Mouse (Mus musculus) brain, embryonic 14.5 days (tissue): ENCODE data around the gene Crmp1. TPM values are rescaled to one million over a fixed set of nuclear protein-coding genes. Genes with fewer than 3 reads are reported as not detected.
A peak's percentile ranks its signal among the peaks of the same experiment; 100 is the strongest.

ENCODE experiments used
- DNase-seq: peaks from one replicate; pipeline ENCODE4 v3.0.0-alpha.2; 2011; ENCODE audit warnings: low read depth
- CTCF ChIP-seq: fragments of 200-500 bp; IDR thresholded peaks from 2 replicates; pipeline ENCODE4 v1.5.1; 2012; ENCODE audit warnings: inconsistent platforms, mild to moderate bottlenecking, moderate library complexity, borderline replicate concordance; ENCODE audit not compliant: insufficient read depth, insufficient read length; ENCODE audit errors: extremely low read depth
- POLR2A ChIP-seq: fragments of 200-500 bp; IDR thresholded peaks from 2 replicates; pipeline ENCODE4 v1.6.1; 2012; ENCODE audit warnings: mild to moderate bottlenecking, inconsistent platforms, borderline replicate concordance; ENCODE audit not compliant: poor library complexity, insufficient read depth, insufficient read length, severe bottlenecking; ENCODE audit errors: extremely low read depth
- polyA plus RNA-seq: library from polyadenylated mRNA; depleted of rRNA; stranded (reverse); fragments of >200 nt; gene quantifications from 2 replicates; pipeline ENCODE4 v1.2.3, GENCODE M21; 2012

Crmp1 gene
- polyA plus RNA-seq, 1 experiment = 1,134 TPM

DNA sequence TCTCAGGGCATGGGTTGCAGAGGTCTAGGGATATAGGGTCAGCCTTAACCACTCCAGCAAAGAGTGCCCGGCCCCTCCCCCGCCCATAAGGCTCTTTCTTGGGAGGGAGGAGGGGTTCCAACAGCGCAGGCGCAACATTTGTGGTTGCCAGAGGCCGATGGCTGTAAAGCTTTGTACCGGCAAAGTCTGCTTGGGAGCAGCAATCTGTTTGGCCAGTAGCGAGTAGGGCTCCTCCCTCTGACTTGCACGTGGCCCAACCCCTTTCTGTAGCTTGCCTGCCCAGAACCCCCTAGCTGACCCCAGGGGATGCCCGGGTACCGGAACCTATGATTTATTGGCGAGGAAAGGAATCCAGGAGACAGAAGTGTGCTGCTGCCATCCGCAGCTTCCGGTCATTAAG lies 2.4 kb downstream of the Crmp1 start:
- peak; percentile 95 for DNase-seq
- TF ChIP-seq POLR2A (no peak), CTCF (no peak)

DNA sequence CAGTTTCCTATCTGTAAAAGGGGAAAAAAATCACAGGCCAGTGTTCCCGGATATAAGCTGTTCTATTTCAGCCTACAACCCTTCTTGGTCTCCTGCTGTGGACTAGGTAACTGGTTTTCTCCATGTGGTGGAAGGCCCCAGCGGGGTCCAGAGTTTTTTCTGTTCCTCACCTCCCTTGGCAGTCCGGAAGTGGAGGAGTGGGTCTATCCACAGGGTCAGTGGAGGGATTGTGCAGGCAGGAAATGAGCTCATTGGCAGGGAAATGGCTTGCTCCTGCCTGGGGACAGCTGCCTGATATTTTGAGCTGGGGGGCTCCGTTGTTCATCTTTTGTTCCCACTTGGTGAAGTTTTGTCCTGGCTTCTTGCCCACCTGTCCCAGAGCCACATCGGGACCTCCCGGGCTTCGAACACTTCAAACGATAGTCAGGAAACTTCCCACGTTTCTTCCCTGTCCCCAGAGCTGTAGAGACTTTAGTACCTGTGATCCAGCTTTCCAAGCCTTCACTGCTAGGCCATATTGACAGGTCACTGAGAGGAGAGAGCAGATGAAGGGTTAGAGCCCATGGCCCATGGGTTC lies 3.0 kb downstream of the Crmp1 start:
- DNase-seq = no peak
- TF ChIP-seq CTCF (no peak), POLR2A (no peak)

DNA sequence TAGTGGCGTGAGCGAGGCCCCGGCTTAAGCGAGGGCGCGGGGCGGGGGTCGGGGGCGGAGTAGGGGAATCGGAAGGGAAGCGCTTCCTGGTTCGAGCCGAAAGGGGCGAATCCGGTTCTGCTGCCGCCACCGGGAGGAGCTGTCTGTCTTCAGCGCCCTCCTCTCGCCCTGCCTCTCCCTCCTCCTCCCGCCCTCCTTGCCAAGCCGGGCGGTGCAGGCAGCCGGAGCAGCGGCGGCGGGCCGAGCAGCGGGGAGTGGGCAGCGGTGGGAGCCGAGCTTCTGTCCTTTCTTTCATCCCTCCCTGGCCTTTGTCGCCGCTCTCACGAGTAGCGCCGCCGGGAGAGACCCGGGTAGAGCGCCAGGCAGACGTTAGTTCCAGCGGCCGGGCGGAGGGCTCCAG lies 3.9 kb downstream of the Crmp1 start:
- peak; percentile 96 for TF ChIP-seq POLR2A
- TF ChIP-seq CTCF = peak; percentile 42; the same call in 1 of the 2 replicates
- DNase-seq = peak; percentile 96

DNA sequence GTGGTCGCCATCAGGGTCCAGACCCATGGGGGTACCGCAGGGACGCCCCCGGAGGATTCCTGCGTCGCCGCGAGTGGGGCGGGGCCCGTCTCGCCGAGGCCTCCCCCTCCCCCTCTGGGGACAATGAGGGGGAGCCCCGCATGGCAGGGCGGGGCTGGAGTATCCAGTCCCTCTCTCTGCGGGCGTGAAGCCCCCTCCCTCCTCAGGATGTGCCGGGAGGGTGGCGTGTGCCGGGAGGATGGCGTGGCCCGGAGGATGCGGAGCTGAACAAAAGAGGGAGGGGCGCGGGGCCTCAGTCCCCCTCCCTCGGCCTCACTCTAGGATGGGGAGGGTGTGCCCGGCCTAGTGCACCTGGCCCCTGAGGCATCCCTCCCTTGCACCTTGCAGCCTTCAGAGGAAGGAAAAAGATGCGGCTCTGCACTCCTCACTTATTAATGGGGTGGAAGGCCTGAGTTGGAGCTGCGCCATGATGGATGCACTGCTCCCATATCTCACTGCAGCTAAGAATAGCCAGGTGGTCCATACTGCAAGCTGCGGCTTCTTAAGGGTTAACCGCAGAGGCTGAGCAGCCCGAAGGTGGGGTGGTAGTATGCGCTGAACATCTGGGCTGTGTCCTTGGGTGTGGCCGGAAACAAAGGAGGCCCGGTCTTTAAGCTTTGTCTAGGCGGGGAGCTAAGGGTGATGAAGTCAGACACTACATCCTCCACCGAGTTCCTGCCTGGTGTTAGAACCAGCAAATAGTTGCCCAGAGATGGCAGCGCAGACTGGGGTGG lies 4.6 kb downstream of the Crmp1 start:
- TF ChIP-seq CTCF (no peak), POLR2A (0 out of 2 replicates have a peak, but pooled peaks have one; percentile 5)
- DNase-seq = peak; percentile 88

DNA sequence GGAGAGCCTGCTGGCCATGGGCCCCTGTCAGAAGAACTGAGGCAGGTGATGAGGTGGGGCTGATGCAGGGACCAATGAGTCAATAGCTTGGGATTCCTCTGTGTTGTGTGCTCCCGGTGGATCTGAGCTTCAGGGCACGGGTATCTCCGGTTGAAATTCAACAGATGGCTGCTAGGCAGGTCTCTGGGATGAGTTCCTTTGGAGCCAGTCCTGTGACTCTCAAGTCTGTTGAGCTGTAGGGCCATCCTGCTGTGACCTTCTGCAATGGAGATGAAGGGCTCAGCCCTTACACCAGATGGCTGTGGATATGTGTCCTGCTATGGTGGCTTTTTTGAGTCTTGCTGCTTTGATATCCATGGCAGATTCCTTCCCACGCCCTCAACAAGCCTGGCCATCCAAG lies 5.7 kb downstream of the Crmp1 start:
- DNase-seq = no peak
- TF ChIP-seq CTCF (no peak), POLR2A (no peak)

DNA sequence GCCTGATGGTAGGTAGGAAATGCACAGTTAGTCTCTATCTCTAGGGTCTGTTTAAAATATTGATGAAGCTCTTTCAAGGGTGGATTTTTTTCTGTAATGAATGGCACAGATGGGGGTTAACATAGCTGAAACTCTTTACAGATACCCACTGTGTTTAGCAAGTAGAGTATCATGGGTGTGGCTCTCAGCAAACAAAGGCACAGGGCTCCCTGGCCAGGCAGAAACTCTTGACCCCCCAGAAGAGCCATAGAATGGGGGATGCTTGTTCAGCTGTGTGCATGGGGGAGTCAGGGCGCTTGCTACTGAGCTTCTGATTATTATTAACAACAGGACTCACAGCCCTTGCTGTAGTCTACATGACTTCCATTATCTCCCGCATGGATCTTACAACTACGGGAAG lies 7.1 kb downstream of the Crmp1 start:
- DNase-seq = no peak
- TF ChIP-seq POLR2A (no peak), CTCF (no peak)

DNA sequence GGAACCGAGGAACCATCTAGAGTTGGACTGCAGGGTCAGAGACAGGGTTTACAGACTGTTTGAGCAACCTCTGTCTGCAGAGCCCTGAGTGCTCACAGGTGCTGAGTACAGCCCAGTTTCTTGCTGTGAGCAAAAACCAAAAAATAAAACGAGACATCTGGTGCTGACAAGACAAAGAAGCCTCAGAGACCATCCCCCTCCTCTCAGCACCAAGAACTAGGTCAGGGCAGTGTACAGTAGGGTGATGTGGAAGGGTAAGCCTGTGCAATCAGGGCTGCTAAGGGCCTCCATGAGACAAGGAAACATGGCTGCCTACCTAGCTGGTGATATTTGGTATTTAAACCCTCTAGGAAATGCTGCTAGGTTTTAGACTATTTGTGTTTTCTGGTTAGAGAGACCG lies 9.9 kb downstream of the Crmp1 start:
- TF ChIP-seq CTCF (no peak), POLR2A (no peak)

DNA sequence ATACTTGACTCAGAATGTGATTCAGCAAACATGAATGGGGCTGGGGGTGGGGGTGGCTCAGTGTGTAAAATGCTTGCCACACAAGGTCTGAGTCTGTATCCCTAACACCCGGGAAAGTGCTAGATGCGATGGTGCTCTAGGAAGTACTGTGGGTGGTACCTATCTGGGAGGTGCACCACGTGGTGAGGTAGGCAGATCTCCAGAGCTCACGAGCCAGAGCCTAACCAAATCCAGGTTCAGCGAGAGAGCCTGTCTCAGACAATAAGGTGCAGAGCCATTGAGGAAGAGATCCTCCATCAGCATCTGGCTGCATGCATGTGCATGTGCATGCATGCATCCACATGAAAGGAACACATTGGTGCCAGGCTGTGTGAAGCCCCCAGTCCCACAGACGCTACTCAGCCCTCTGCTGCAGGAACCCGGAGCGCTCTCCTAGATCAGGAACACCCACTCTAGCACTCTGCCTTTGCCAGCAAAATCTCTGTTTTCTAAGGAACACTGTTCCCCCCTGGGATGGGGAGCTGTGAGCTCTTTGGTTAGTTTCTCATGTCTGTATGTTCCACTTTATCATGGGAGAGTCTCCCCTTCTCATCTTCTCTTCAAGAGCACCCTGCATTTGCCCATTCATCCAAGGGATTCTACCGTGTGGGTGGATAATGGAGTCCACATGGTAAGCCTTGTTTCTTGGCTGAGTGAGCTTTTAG lies 10.5 kb downstream of the Crmp1 start:
- no peak for DNase-seq
- no peak for TF ChIP-seq POLR2A

More for the DNA sequence above, 9.9 kb downstream of the Crmp1 start:
- no peak for DNase-seq

DNA sequence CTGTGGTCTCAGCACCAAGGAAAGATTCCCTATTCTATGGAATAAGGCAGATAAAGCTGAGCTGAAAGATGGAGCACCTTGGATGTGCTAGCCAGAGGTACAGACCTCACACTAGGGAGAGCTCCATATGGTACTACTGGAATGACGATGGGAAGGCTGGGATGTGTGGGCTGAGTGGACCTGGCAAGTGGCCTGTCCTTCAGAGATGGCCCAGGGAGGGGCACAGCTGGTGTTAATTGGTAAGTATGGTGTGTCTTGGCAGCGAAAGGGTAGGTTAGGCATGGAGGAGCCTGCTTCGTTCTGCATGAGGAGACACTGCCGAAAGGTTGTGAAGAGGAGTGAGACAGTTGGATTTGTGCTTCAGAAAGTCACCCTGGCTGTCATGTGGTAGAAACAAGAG lies 12.8 kb downstream of the Crmp1 start:
- TF ChIP-seq POLR2A (no peak), CTCF (no peak)
- DNase-seq = peak; percentile 49

DNA sequence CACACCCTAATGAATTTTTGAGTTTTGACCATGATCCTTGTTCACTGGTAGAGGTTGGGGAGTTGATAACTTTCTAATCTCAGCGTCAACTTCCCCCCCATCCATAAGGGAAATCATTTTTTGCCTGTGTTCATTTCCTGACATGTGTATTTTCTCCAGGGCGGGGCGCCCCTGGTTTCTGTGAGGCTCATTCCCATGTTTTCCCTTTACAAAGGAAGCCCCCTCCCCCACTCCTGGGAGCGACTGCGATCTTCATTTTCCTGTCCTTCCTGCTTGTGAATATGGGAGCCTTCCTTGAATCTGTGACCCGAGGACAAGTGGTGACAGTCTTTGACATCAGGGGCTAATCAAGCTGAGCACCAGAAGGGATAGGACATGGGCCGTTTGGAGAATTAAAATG lies 15.1 kb downstream of the Crmp1 start:
- DNase-seq = no peak
- TF ChIP-seq CTCF (no peak), POLR2A (no peak)

DNA sequence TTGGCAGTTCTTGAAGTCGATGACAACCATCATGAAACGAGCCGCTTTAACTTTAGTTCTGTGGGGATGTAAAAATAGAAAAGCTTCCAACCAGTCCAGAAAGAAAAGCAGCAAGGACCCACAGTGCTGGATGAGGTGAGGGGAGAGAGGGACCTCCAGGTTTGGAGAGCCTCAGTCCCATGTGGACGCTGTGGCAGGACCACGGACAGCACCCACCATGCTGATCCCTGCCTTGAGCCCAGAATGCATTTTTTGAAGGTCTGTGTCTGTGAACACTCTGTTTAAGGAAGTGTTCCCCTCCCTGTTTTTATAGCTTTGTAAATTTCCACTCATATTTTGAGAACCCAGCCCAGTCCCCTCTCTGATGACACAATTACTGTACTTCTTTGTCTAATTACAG lies 15.5 kb downstream of the Crmp1 start:
- TF ChIP-seq CTCF = no peak
- no peak for TF ChIP-seq POLR2A
- peak; percentile 10 for DNase-seq
